Mouse (Mus musculus): Measurements from ENCODE around the gene Gm11627. TPM values are rescaled to one million over a fixed set of nuclear protein-coding genes. Genes with fewer than 3 reads are reported as not detected.
A peak's percentile ranks its signal among the peaks of the same experiment; 100 is the strongest.
"Not testable (repeated sequence)": the region's sequence is repeated elsewhere in the genome, so short reads cannot be mapped to it uniquely, and the experiment has no call there.

The Gm11627 gene
- total RNA-seq, 2 experiments from 2014 or later = 2.0 to 2.2 TPM

- no peak for DNase-seq
- intact Hi-C loops (cut with DNase I) = no loop called here
Measured at GRCm38 (mm10) chr11:102567157-102567556, 12.1 kb downstream of the Gm11627 start.

GRCm38 (mm10) chr11:102566290-102566689, 13.0 kb downstream of the Gm11627 start:
- intact Hi-C loops (cut with DNase I) = no loop called here
- no peak for DNase-seq

GRCm38 (mm10) chr11:102565741-102566140, 13.5 kb downstream of the Gm11627 start:
- DNase-seq = no peak
- intact Hi-C loops (cut with DNase I) = no loop called here

GRCm38 (mm10) chr11:102564952-102565671, 14.1 kb downstream of the Gm11627 start:
- DNase-seq; intact Hi-C loops (cut with DNase I): not testable (repeated sequence)

- intact Hi-C loops (cut with DNase I) = no loop called here
Measured at GRCm38 (mm10) chr11:102558704-102559103, 20.6 kb downstream of the Gm11627 start.

GRCm38 (mm10) chr11:102557386-102557785, 21.9 kb downstream of the Gm11627 start:
- intact Hi-C loops (cut with DNase I) = no loop called here
- no peak for DNase-seq

More at GRCm38 (mm10) chr11:102558704-102559103, 20.6 kb downstream of the Gm11627 start:
- no peak for DNase-seq

GRCm38 (mm10) chr11:102556716-102557074, 22.6 kb downstream of the Gm11627 start:
- DNase-seq = no peak
- intact Hi-C loops (cut with DNase I) = no loop called here

GRCm38 (mm10) chr11:102556031-102556715, 23.1 kb downstream of the Gm11627 start, which contains the start of gene Gpatch8:
Gene Gpatch8 (minus strand): TSS chr11:102556392.
- intact Hi-C loops (cut with DNase I) = no loop called here
- peak; percentile 98 for DNase-seq

- DNase-seq = peak; percentile 55
- intact Hi-C loops (cut with DNase I) = no loop called here
Measured at GRCm38 (mm10) chr11:102555400-102556030, 23.7 kb downstream of the Gm11627 start.

GRCm38 (mm10) chr11:102552051-102552450, 27.2 kb downstream of the Gm11627 start:
- intact Hi-C loops (cut with DNase I) = no loop called here
- DNase-seq = no peak

GRCm38 (mm10) chr11:102551176-102551575, 28.1 kb downstream of the Gm11627 start:
- no peak for DNase-seq
- intact Hi-C loops (cut with DNase I) = no loop called here

- DNase-seq = no peak
- intact Hi-C loops (cut with DNase I) = no loop called here
Measured at GRCm38 (mm10) chr11:102541471-102541870, 37.8 kb downstream of the Gm11627 start.

GRCm38 (mm10) chr11:102540286-102540685, 39.0 kb downstream of the Gm11627 start:
- intact Hi-C loops (cut with DNase I); DNase-seq: not testable (repeated sequence)

GRCm38 (mm10) chr11:102539690-102540089, 39.6 kb downstream of the Gm11627 start:
- no peak for DNase-seq
- intact Hi-C loops (cut with DNase I) = loop anchor here (10.0 kb wide), 1 partner anchor 55 kb away; no protein-coding TSS in a partner anchor

- intact Hi-C loops (cut with DNase I) = loop anchor here (10.0 kb wide), 1 partner anchor 51 kb away; no protein-coding TSS in a partner anchor
- no peak for DNase-seq
Measured at GRCm38 (mm10) chr11:102536210-102536609, 43.1 kb downstream of the Gm11627 start.

GRCm38 (mm10) chr11:102534078-102534477, 45.2 kb downstream of the Gm11627 start:
- intact Hi-C loops (cut with DNase I) = loop anchor here (10.0 kb wide), 1 partner anchor 49 kb away; no protein-coding TSS in a partner anchor
- DNase-seq = no peak

- intact Hi-C loops (cut with DNase I) = loop anchor here (10.0 kb wide), 1 partner anchor 47 kb away; no protein-coding TSS in a partner anchor
Measured at GRCm38 (mm10) chr11:102531425-102531824, 47.8 kb downstream of the Gm11627 start.

More at GRCm38 (mm10) chr11:102531425-102531824, 47.8 kb downstream of the Gm11627 start:
- DNase-seq = no peak
